Mouse (Mus musculus) hindbrain, embryonic 15.5 days (tissue): ENCODE results near the gene Ica1. TPM values are rescaled to one million over a fixed set of nuclear protein-coding genes. Genes with fewer than 3 reads are reported as not detected.

Experiments
- ATAC-seq: fragments of 200-750 bp; cut with Nextera tagmentation; 2 replicates; pipeline ENCODE4 v1.8.0; 2017; ENCODE audit warnings: low read depth, moderate number of reproducible peaks, moderate TSS enrichment; ENCODE audit not compliant: low FRiP score
- H3K27ac ChIP-seq: fragments of 300-500 bp; sonication (generic); replicated peaks from 2 replicates; pipeline ENCODE4 v1.5.1; 2015; ENCODE audit warnings: mild to moderate bottlenecking, inconsistent platforms
- H3K27me3 ChIP-seq: fragments of 300-500 bp; sonication (generic); 2 replicates; pipeline ENCODE4 v1.6.1; 2015; ENCODE audit warnings: control low read depth, inconsistent platforms
- H3K36me3 ChIP-seq: fragments of 300-500 bp; sonication (generic); 2 replicates; pipeline ENCODE4 v1.6.1; 2015; ENCODE audit warnings: control low read depth, inconsistent platforms
- H3K4me1 ChIP-seq: fragments of 300-500 bp; sonication (generic); replicated peaks from 2 replicates; pipeline ENCODE4 v1.6.1; 2015; ENCODE audit warnings: control low read depth, inconsistent platforms
- H3K4me2 ChIP-seq: fragments of 300-500 bp; sonication (generic); 2 replicates; pipeline ENCODE4 v1.6.1; 2015; ENCODE audit warnings: moderate library complexity, mild to moderate bottlenecking, inconsistent platforms
- H3K4me3 ChIP-seq: fragments of 300-500 bp; sonication (generic); 2 replicates; pipeline ENCODE4 v1.5.1; 2015; ENCODE audit warnings: mild to moderate bottlenecking, inconsistent platforms
- H3K9ac ChIP-seq: fragments of 300-500 bp; sonication (generic); 2 replicates; pipeline ENCODE4 v1.6.1; 2015; ENCODE audit warnings: inconsistent platforms
- H3K9me3 ChIP-seq: fragments of 300-500 bp; sonication (generic); 2 replicates; pipeline ENCODE4 v1.6.1; 2016; ENCODE audit warnings: control low read depth, inconsistent platforms
- WGBS: fragments of 180-500 bp; shearing (Covaris S2); methylation state at CpG from one replicate; pipeline ENCODE4 v1.1.7; 2015; 5-methylcytosine and 5-hydroxymethylcytosine counted together
- polyA plus RNA-seq: library from polyadenylated mRNA; unstranded; fragments of >200 nt; fragmentation: Nextera tagmentation; extraction: Ambion mirVana; gene quantifications from 2 replicates; pipeline ENCODE4 v1.2.1, GENCODE M21; 2015

Ica1 gene
- polyA plus RNA-seq, 1 experiment from 2014 or later, result 71.3 TPM

GRCm38 (mm10) chr6:8716539-8716938 is 61.7 kb downstream of the Ica1 start:
- ATAC-seq, result no peak
- Histone ChIP-seq H3K9me3 (no peaks in the 10 kb centered on the region), H3K27ac (no peak overlapping the region), H3K9ac (no peak overlapping the region), H3K4me2 (no peak overlapping the region), H3K36me3 (no peaks in the 10 kb centered on the region), H3K27me3 (no peaks in the 10 kb centered on the region), H3K4me1 (no peaks in the 10 kb centered on the region), H3K4me3 (no peak overlapping the region)
- 97% methylated on average over 2 of the region's 2 CpGs for WGBS

- Histone ChIP-seq H3K36me3 (no peaks in the 10 kb centered on the region), H3K4me1 (no peaks in the 10 kb centered on the region), H3K27ac (no peak overlapping the region), H3K9ac (no peak overlapping the region), H3K9me3 (no peaks in the 10 kb centered on the region), H3K4me3 (no peak overlapping the region), H3K4me2 (no peak overlapping the region), H3K27me3 (no peaks in the 10 kb centered on the region)
- no peak for ATAC-seq
- 87% methylated on average over 5 of the region's 5 CpGs for WGBS
These were observed 67.0 kb downstream of the Ica1 start for GRCm38 (mm10) chr6:8711246-8711645.

GRCm38 (mm10) chr6:8694636-8695514 is 83.4 kb downstream of the Ica1 start:
- Histone ChIP-seq H3K9me3 (no peaks in the 10 kb centered on the region), H3K36me3 (no peaks in the 10 kb centered on the region), H3K4me2 (no peak overlapping the region), H3K9ac (no peak overlapping the region), H3K4me1 (peaks cover 4% of the 10 kb centered on the region; the same call in 1 of the 2 replicates), H3K27ac (no peak overlapping the region), H3K27me3 (no peaks in the 10 kb centered on the region), H3K4me3 (no peak overlapping the region)
- ATAC-seq, result no peak
- 75% methylated on average over 12 of the region's 12 CpGs for WGBS

- WGBS, result 17% methylated on average over 10 of the region's 10 CpGs
These were observed 84.2 kb downstream of the Ica1 start for GRCm38 (mm10) chr6:8693926-8694635.

GRCm38 (mm10) chr6:8693141-8693881 is 85.0 kb downstream of the Ica1 start:
- Histone ChIP-seq H3K27me3 (no peaks in the 10 kb centered on the region), H3K4me2 (no peak overlapping the region), H3K36me3 (no peaks in the 10 kb centered on the region), H3K4me1 (peaks cover 4% of the 10 kb centered on the region; the same call in 1 of the 2 replicates), H3K4me3 (no peak overlapping the region), H3K9me3 (no peaks in the 10 kb centered on the region), H3K9ac (no peak overlapping the region), H3K27ac (no peak overlapping the region)
- no peak for ATAC-seq
- WGBS, result 46% methylated on average over 11 of the region's 11 CpGs

More at GRCm38 (mm10) chr6:8693926-8694635, 84.2 kb downstream of the Ica1 start:
- no peak overlapping the region for H3K9ac ChIP-seq
- no peaks in the 10 kb centered on the region for H3K27me3 ChIP-seq
- no peak overlapping the region for H3K4me2 ChIP-seq
- H3K4me1 ChIP-seq, result peaks cover 4% of the 10 kb centered on the region; the same call in 1 of the 2 replicates
- H3K4me3 ChIP-seq, result no peak overlapping the region
- H3K9me3 ChIP-seq, result no peaks in the 10 kb centered on the region
- peak; percentile 54 for ATAC-seq
- H3K36me3 ChIP-seq, result no peaks in the 10 kb centered on the region
- H3K27ac ChIP-seq, result no peak overlapping the region

GRCm38 (mm10) chr6:8691199-8691975 is 86.9 kb downstream of the Ica1 start:
- no peaks in the 10 kb centered on the region for H3K9me3 ChIP-seq
- H3K27me3 ChIP-seq, result no peaks in the 10 kb centered on the region
- peaks cover 4% of the 10 kb centered on the region; the same call in 1 of the 2 replicates for H3K4me1 ChIP-seq
- 60% methylated on average over 2 of the region's 2 CpGs for WGBS
- ATAC-seq, result no peak
- no peak overlapping the region for H3K4me3 ChIP-seq
- H3K4me2 ChIP-seq, result no peak overlapping the region
- H3K36me3 ChIP-seq, result no peaks in the 10 kb centered on the region
- no peak overlapping the region for H3K27ac ChIP-seq
- no peak overlapping the region for H3K9ac ChIP-seq

DNA sequence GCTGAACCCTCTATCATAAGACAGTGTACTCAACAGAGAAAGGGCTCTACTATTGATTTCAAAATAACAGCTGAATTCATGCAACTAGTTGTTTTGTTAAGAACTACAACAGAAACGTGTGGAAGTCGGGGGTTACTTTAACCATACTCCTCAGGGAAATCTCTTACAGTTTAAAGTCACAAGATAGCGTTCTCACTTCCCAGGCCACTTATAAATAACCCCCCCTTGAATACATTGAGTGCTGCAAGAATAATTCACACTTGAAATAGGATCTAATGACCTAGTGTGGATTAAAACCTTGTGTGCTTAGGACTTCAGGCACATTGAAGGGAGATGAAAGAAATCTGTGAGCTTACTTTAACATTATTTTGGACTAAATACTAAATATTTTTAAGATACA is 87.8 kb downstream of the Ica1 start:
- no peak for ATAC-seq
- Histone ChIP-seq H3K4me1 (peaks cover 4% of the 10 kb centered on the region; the same call in 1 of the 2 replicates), H3K9me3 (no peaks in the 10 kb centered on the region), H3K9ac (no peak overlapping the region), H3K4me3 (no peak overlapping the region), H3K36me3 (no peaks in the 10 kb centered on the region), H3K27ac (no peak overlapping the region), H3K4me2 (no peak overlapping the region), H3K27me3 (no peaks in the 10 kb centered on the region)
- 76% methylated on average over 3 of the region's 3 CpGs for WGBS

DNA sequence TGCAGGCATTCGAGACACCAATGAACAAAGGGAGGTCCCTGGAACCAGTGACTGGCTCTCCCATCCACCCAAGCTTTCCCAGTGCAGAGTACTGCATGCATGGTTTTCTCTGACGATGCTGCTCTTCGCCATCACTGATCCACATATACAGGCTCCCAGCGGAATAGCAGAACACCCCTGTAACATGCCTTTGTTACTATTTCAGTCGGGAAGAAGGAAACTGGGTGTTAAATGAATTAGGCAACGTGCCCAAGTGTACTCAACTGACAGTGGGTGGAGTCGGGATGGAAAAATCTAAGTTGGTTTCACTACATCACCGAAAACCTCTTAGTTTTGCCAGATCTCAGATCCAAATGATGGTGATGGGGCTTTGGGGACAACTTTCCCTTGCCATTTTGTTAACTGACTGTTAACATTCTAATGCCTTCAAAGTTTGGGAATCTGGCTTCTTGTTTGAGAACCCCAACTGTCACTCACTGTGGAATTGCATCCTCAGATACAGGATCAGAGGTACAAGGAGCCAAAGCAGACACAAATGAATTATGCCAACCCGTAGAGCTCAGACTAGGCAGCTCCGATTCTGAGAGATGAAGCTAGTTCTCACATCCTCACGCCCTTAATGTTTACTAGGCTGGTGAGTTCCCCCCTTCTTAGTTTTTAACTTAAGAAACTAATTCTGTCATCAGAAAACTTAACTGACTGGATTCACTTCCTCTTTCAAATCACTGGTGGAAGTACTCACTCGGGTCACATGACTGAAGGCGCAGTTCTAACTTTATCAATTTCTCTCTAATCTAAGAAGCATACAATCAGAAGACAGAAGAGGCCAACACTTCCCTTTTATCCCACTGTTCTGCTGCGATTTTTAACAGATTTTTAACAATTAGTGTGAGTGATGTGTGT is 91.4 kb downstream of the Ica1 start:
- WGBS, result 85% methylated on average over 14 of the region's 14 CpGs
- Histone ChIP-seq H3K4me2 (no peak overlapping the region), H3K4me1 (no peaks in the 10 kb centered on the region), H3K9ac (no peak overlapping the region), H3K9me3 (no peaks in the 10 kb centered on the region), H3K4me3 (no peak overlapping the region), H3K27ac (no peak overlapping the region), H3K27me3 (no peaks in the 10 kb centered on the region), H3K36me3 (no peaks in the 10 kb centered on the region)
- no peak for ATAC-seq

DNA sequence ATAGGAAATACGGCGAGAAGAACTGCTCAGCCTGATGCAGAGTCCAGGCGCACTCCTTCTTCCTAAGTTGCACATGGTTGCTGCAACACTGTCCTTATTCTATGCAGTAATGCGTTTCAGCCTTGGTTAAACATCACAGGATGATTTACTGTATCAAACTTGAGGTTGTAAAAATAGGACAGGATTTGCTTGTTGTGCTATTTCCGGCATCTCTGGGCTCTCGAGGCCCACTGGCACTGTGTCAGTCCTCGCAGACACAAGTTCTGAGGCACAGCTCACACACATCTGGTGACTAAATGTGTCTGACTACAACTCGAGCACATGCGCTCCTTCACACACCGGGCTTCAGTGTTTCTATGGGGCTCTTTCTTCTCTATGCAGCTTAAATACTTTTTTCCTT is 94.9 kb downstream of the Ica1 start:
- no peak overlapping the region for H3K4me2 ChIP-seq
- H3K4me1 ChIP-seq, result no peaks in the 10 kb centered on the region
- no peaks in the 10 kb centered on the region for H3K27me3 ChIP-seq

DNA sequence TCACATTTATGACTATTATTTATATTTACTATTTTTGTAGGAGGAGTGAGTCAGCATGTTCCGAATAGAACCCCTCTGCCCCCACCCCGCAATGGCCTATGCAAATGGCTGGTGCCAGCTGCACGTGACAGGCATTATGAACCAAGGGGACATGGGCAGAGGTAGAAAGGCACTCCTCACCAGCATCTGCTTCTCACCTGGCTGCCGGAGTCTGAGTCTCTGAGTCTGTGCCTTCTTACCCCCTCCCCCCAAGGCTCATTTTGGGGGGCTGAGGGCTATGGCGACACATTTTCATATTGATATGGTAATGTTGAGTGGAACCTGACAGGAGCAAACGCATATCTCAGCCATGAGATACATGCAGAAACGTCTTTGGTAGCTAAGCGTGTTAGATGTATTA is 97.4 kb downstream of the Ica1 start:
- Histone ChIP-seq H3K4me3 (no peak overlapping the region), H3K36me3 (no peaks in the 10 kb centered on the region), H3K4me2 (no peak overlapping the region), H3K9me3 (no peaks in the 10 kb centered on the region), H3K4me1 (no peaks in the 10 kb centered on the region), H3K27me3 (no peaks in the 10 kb centered on the region), H3K9ac (no peak overlapping the region), H3K27ac (no peak overlapping the region)
- ATAC-seq, result no peak
- 80% methylated on average over 8 of the region's 8 CpGs for WGBS

More for the DNA sequence above, 94.9 kb downstream of the Ica1 start:
- 92% methylated on average over 10 of the region's 10 CpGs for WGBS
- no peak overlapping the region for H3K4me3 ChIP-seq
- H3K36me3 ChIP-seq, result no peaks in the 10 kb centered on the region
- H3K9ac ChIP-seq, result no peak overlapping the region
- no peaks in the 10 kb centered on the region for H3K9me3 ChIP-seq
- ATAC-seq, result no peak
- no peak overlapping the region for H3K27ac ChIP-seq
